Mouse (Mus musculus) ovary, adult 2 months (tissue): Measurements from ENCODE around the gene Prickle1. TPM values are rescaled to one million over a fixed set of nuclear protein-coding genes. Genes with fewer than 3 reads are reported as not detected.

Experiments
- polyA plus RNA-seq: library from polyadenylated mRNA; depleted of rRNA; stranded (reverse); fragments of >200 nt; gene quantifications from 2 replicates; pipeline ENCODE4 v1.2.3, GENCODE M21; 2012; rRNA removed

The Prickle1 gene
- polyA plus RNA-seq, result 11.8 and 13.7 TPM in 2 replicates

GRCm38 (mm10) chr15:93595746-93596145 lies at the start of gene Prickle1:
Gene Prickle1 (minus strand): TSS chr15:93595891.

Other genes starting within 250 kb of the Prickle1 start
- gene Zcrb1, start 197.6 kb downstream of the Prickle1 start, polyA plus RNA-seq, result 9.5 and 17.1 TPM in 2 replicates
- 7.9 and 10.3 TPM in 2 replicates for gene Pphln1, start 197.5 kb downstream of the Prickle1 start, polyA plus RNA-seq